Mouse (Mus musculus): Measurements from ENCODE around the gene Flot1.

DNA sequence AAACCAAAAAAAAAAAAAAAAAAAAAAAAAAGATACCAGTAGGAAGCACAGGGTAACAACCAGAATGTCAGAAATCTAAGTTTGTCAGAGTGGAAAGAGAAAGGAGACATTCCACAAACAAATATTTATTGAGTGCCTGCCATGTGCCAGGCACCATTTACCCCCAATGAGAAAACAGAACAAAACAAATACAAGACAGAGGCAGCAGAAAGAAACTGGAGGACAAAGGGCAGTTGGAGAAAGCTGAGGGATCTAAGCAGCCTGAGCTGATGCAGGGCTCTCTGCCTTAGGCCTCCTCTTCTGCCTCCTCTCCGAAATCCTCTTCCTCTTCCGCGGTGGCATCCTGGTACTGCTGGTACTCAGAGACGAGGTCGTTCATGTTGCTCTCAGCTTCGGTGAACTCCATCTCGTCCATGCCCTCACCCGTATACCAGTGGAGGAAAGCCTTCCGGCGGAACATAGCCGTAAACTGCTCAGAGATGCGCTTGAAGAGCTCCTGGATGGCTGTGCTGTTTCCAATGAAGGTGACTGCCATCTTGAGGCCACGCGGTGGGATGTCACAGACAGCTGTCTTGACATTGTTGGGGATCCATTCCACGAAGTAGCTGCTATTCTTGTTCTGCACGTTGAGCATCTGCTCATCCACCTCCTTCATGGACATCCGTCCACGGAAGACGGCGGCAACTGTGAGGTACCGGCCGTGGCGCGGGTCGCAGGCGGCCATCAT is 11.8 kb downstream of the Flot1 start:
- peak; percentile 41; the same call in 1 of the 2 replicates for TF ChIP-seq CTCF (IDR thresholded peaks at IDR 0.05; ENCODE audit: borderline replicate concordance, insufficient read depth, low read depth, low read length)
- no peak for TF ChIP-seq POLR2A (IDR thresholded peaks at IDR 0.05; ENCODE audit: borderline replicate concordance, insufficient read depth, low read length)
